Mouse (Mus musculus) CD4-positive, CD25-positive, alpha-beta regulatory T cell, adult 2 months (primary cell): ENCODE data around the gene Epb41.
A peak's percentile ranks its signal among the peaks of the same experiment; 100 is the strongest.

Source experiments
- DNase-seq: peaks from one replicate; pipeline ENCODE4 v3.0.0-alpha.2; 2012; ENCODE audit warnings: low read depth, low spot score

Epb41 gene

GRCm38 (mm10) chr4:132011619-132012018, 63.5 kb downstream of the Epb41 start:
- DNase-seq = no peak

GRCm38 (mm10) chr4:132010416-132010815, 64.7 kb downstream of the Epb41 start:
- no peak for DNase-seq

GRCm38 (mm10) chr4:132008191-132008590, 66.9 kb downstream of the Epb41 start:
- DNase-seq = peak; percentile 83

GRCm38 (mm10) chr4:132007123-132007522, 68.0 kb downstream of the Epb41 start:
- no peak for DNase-seq

GRCm38 (mm10) chr4:131998641-131999040, 76.5 kb downstream of the Epb41 start:
- DNase-seq = no peak

GRCm38 (mm10) chr4:131997476-131997875, 77.6 kb downstream of the Epb41 start:
- no peak for DNase-seq

GRCm38 (mm10) chr4:131996985-131997384, 78.1 kb downstream of the Epb41 start:
- DNase-seq = peak; percentile 17

GRCm38 (mm10) chr4:131993792-131994191, 81.3 kb downstream of the Epb41 start:
- no peak for DNase-seq

- DNase-seq = no peak
Measured at GRCm38 (mm10) chr4:131982881-131983538, 92.1 kb downstream of the Epb41 start.

GRCm38 (mm10) chr4:131981755-131982154, 93.4 kb downstream of the Epb41 start:
- DNase-seq = peak; percentile 52

- DNase-seq = peak; percentile 90
Measured at GRCm38 (mm10) chr4:131977201-131977600, 97.9 kb downstream of the Epb41 start.

- no peak for DNase-seq
Measured at GRCm38 (mm10) chr4:131970244-131970853, 104.8 kb downstream of the Epb41 start.

- no peak for DNase-seq
Measured at GRCm38 (mm10) chr4:131968873-131969272, 106.2 kb downstream of the Epb41 start.

GRCm38 (mm10) chr4:131957161-131957560, 118.0 kb downstream of the Epb41 start:
- DNase-seq = no peak

GRCm38 (mm10) chr4:131950657-131951056, 124.5 kb downstream of the Epb41 start:
- no peak for DNase-seq

GRCm38 (mm10) chr4:131949903-131950302, 125.2 kb downstream of the Epb41 start:
- no peak for DNase-seq

GRCm38 (mm10) chr4:131947848-131948247, 127.3 kb downstream of the Epb41 start:
- DNase-seq = peak; percentile 5

- DNase-seq = no peak
Measured at GRCm38 (mm10) chr4:131940846-131941245, 134.3 kb downstream of the Epb41 start.

GRCm38 (mm10) chr4:131939459-131939858, 135.7 kb downstream of the Epb41 start:
- no peak for DNase-seq

GRCm38 (mm10) chr4:131929146-131929545, 146.0 kb downstream of the Epb41 start:
- DNase-seq = no peak

- no peak for DNase-seq
Measured at GRCm38 (mm10) chr4:131924096-131924810, 150.9 kb downstream of the Epb41 start.

- DNase-seq = no peak
Measured at GRCm38 (mm10) chr4:131922404-131922803, 152.7 kb downstream of the Epb41 start.
